Mouse (Mus musculus): ENCODE data around the gene Ppp1r3a. TPM values are rescaled to one million over a fixed set of nuclear protein-coding genes. Genes with fewer than 3 reads are reported as not detected.

The Ppp1r3a gene
- total and polyA plus RNA-seq, 2 experiments from 2014 or later: 0.05 TPM; not detected in 1

DNA sequence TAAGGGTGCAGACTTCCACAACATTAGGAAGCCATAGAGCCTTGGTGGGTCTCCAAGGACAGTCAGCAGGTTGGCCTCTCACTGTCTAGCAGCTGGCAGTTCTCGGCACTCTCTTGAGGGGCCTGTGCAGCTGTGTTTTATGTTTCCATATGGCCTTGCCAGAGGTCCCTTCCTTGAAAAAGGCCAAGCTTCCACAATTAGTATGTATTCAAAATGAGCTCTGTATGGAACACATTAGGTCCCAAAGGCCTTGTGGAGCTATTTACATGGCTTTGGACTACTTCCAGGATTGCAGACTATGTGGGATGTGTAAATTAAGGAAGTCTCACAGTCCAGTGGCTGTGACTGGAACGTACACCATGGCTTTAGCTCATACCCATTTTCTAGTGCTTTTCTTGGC, 8.1 kb downstream of the Ppp1r3a start:
- no peak for TF ChIP-seq CTCF (IDR thresholded peaks at IDR 0.05; ENCODE audit: low read depth)
- no peaks in the 10 kb centered on the region for H3K36me3 ChIP-seq (ENCODE audit: insufficient read depth)
- 51% methylated on average over 2 of the region's 2 CpGs for WGBS
- ATAC-seq (no peak), DNase-seq (no peak)
- no peak overlapping the region for H3K4me3 ChIP-seq (ENCODE audit: low read depth, low read length)
- no peak overlapping the region for H3K27ac ChIP-seq (ENCODE audit: low read depth, low read length)
- no peaks in the 10 kb centered on the region for H3K4me1 ChIP-seq (ENCODE audit: insufficient read depth)
- no peak overlapping the region for H3K9ac ChIP-seq
- H3K9me3 ChIP-seq (ENCODE audit: low read length): no peaks in the 10 kb centered on the region
- H3K4me2 ChIP-seq (ENCODE audit: low read depth): no peak overlapping the region
- no peaks in the 10 kb centered on the region for H3K27me3 ChIP-seq (ENCODE audit: insufficient read depth, low read length)

DNA sequence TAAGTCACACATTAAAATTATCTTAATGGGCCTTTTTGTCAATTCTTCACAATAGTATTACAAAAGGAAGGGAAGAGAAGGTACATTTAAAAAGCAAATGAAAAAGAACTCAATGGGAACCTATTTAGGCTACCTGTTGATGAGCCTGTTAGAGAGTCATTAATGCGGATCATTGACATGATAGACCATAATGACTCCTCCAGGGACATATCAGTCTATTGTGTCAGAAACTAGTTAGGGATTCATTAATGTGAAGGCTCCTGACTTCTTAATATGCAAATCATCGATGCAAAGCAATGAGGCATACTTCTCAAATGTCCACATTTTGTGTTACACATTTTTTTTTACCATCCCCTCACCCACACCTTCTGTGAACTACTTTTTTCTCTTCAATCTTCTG, 19.1 kb downstream of the Ppp1r3a start:
- Histone ChIP-seq H3K9ac (no peak overlapping the region), H3K4me1 (ENCODE audit: insufficient read depth) (no peaks in the 10 kb centered on the region), H3K36me3 (ENCODE audit: insufficient read depth) (no peaks in the 10 kb centered on the region), H3K27me3 (ENCODE audit: insufficient read depth, low read length) (no peaks in the 10 kb centered on the region), H3K4me2 (ENCODE audit: low read depth) (no peak overlapping the region), H3K4me3 (ENCODE audit: low read depth, low read length) (no peak overlapping the region), H3K9me3 (ENCODE audit: low read length) (no peaks in the 10 kb centered on the region), H3K27ac (ENCODE audit: low read depth, low read length) (no peak overlapping the region)
- DNase-seq (no peak), ATAC-seq (peak; percentile 59; the same call in 1 of the 2 replicates)
- TF ChIP-seq CTCF (IDR thresholded peaks at IDR 0.05; ENCODE audit: low read depth): no peak
- WGBS: 55% methylated on average over 2 of the region's 2 CpGs

DNA sequence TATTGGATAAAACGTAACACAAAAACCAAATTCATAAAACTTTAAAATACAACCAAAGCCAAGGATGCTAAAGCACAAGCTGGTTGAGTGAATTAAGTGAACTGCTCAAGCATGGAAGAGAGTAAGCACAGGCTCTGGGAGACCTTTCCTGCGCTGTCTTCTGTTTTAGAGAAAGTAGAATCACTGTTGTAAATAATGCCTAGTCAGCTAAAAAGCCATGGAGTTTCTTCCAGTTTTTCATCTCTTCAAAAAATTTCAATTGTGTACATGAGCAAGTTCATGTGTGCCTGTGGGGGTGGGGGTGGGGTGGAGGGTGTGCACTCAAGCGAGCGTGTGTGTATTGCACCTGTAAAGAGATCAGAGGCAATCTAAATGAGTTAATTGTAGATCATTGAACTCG, 24.1 kb downstream of the Ppp1r3a start:
- no peaks in the 10 kb centered on the region for H3K27me3 ChIP-seq (ENCODE audit: insufficient read depth, low read length)
- ATAC-seq: no peak

DNA sequence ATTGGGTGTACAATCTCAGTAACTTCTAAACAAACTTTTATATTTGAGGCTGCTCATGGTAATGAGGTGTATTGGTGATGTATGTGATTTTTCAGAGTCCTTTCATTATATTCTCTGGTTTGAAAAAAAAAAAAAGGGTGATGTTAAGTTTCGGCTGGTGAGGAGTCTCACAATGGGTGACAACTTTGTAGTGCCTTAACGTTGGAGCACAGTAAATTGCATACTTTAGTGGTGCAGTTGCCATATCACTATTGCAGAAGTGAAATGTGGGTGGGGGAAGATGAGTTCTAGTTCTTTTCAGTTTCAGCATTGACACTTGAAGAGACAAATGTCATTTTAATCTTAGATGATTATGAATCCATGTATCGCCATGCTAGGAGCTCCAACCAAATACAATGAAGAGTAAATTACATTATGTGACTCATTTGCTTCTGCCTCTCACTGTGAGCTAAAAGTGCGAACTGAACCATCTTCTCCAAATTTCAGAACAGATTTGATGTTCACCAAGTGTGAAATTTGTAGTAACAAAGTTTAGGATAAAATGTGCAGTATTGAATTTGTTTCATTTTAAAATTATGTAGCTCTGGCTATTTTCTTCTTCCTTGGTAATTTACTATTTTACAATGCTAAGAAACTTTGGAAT, 34.2 kb downstream of the Ppp1r3a start:
- H3K4me2 ChIP-seq (ENCODE audit: low read depth): no peak overlapping the region; the same call in 1 of the 2 replicates
- no peaks in the 10 kb centered on the region for H3K9me3 ChIP-seq (ENCODE audit: low read length)
- no peaks in the 10 kb centered on the region for H3K27me3 ChIP-seq (ENCODE audit: insufficient read depth, low read length)
- TF ChIP-seq CTCF (IDR thresholded peaks at IDR 0.05; ENCODE audit: low read depth): no peak
- H3K9ac ChIP-seq: no peak overlapping the region
- H3K4me3 ChIP-seq (ENCODE audit: low read depth, low read length): no peak overlapping the region
- 35% methylated on average over 4 of the region's 4 CpGs for WGBS
- ATAC-seq (peak; percentile 67), DNase-seq (peak; percentile 41)
- H3K36me3 ChIP-seq (ENCODE audit: insufficient read depth): no peaks in the 10 kb centered on the region
- peaks cover 7% of the 10 kb centered on the region for H3K4me1 ChIP-seq (ENCODE audit: insufficient read depth)
- H3K27ac ChIP-seq (ENCODE audit: low read depth, low read length): 0 out of 2 replicates have a peak overlapping the region, but pooled peaks have one; percentile 52

More for the DNA sequence above, 24.1 kb downstream of the Ppp1r3a start:
- no peak for TF ChIP-seq CTCF (IDR thresholded peaks at IDR 0.05; ENCODE audit: low read depth)
- Histone ChIP-seq H3K4me1 (ENCODE audit: insufficient read depth) (no peaks in the 10 kb centered on the region), H3K9ac (no peak overlapping the region), H3K4me2 (ENCODE audit: low read depth) (no peak overlapping the region), H3K36me3 (ENCODE audit: insufficient read depth) (no peaks in the 10 kb centered on the region), H3K27ac (ENCODE audit: low read depth, low read length) (no peak overlapping the region), H3K9me3 (ENCODE audit: low read length) (no peaks in the 10 kb centered on the region), H3K4me3 (ENCODE audit: low read depth, low read length) (no peak overlapping the region)
- 79% methylated on average over 5 of the region's 5 CpGs for WGBS
- no peak for DNase-seq

DNA sequence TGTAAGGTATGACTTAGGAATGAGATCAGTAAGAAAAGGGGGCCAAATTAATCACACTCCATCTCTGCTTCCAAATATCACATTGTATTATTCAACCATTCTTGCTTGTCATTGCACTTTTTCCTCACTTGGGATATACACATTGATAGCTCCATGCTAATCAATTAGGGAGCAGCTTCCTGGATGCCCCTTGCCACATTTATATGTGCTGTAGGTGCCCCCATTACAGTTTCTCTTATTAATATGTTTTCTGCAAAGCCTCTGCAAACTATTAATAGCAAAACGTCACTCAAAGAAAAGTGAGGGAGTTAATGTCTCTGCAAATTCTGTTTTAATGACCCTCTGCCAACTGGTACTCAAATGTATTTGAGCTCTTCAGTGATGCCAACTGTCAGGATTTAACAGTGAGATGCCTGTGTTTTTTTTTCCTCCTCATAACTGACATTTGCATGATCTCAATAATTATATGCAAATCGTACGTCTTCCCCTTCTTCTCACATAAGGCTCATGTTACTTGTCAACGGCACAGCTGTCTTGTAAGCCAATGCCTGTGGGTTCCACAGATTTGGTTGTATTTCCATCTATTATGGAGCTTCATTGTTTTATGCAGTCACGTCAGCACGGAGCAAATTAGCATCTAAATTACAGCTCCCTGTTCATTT, 34.8 kb downstream of the Ppp1r3a start:
- peak; percentile 68 for DNase-seq
- Histone ChIP-seq H3K27me3 (ENCODE audit: insufficient read depth, low read length) (no peaks in the 10 kb centered on the region), H3K9me3 (ENCODE audit: low read length) (no peaks in the 10 kb centered on the region), H3K9ac (no peak overlapping the region), H3K27ac (ENCODE audit: low read depth, low read length) (0 out of 2 replicates have a peak overlapping the region, but pooled peaks have one; percentile 52), H3K36me3 (ENCODE audit: insufficient read depth) (no peaks in the 10 kb centered on the region), H3K4me2 (ENCODE audit: low read depth) (no peak overlapping the region; the same call in 1 of the 2 replicates), H3K4me3 (ENCODE audit: low read depth, low read length) (no peak overlapping the region), H3K4me1 (ENCODE audit: insufficient read depth) (peaks cover 7% of the 10 kb centered on the region)
- 20% methylated on average over 6 of the region's 6 CpGs for WGBS
- ATAC-seq: peak; percentile 97
- TF ChIP-seq CTCF (IDR thresholded peaks at IDR 0.05; ENCODE audit: low read depth): no peak

DNA sequence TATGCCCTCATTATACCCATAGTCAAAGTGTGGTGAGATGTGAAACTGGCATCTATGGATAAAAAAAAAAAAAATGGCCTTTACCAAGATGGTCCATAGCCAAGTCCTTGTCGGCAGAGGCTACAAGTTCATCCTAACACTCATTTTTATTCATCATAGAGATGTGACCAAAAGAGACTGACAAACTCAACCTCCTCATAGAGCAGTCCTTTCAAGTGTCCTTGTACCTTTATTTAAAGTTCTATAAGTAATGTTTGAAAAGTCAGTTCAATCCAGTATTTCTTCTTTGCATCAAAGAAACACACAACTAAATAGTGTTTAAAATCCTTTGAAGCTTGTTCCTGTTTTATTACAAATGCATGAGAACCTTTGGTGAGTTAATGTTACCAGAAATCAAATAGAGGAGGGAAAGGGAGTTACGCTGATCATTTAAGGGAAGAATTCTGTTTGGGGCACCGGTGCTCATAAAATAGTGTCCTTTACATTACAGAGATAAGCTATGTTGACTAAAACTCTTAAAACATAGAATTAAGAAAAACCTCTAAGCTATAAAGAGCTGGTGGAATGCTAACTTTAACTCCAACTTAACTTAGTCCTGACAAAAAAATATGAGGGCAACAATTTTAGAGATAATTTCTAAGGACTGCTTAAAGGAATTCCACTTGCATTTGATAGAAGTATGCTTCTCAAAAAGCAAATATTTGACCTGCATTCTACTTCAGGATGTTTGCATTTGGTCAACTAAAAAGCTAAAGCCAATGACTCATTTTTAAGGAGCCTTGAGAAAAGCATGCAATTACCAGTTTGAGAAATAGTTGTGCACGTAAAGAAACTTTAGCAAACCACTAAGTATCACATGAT, 39.7 kb downstream of the Ppp1r3a start:
- no peaks in the 10 kb centered on the region for H3K27me3 ChIP-seq (ENCODE audit: insufficient read depth, low read length)
- WGBS: 91% methylated on average over 4 of the region's 4 CpGs

More for the DNA sequence above, 39.7 kb downstream of the Ppp1r3a start:
- H3K9ac ChIP-seq: no peak overlapping the region
- H3K36me3 ChIP-seq (ENCODE audit: insufficient read depth): no peaks in the 10 kb centered on the region
- no peak for DNase-seq
- TF ChIP-seq CTCF (IDR thresholded peaks at IDR 0.05; ENCODE audit: low read depth): no peak
- no peak overlapping the region for H3K4me2 ChIP-seq (ENCODE audit: low read depth)
- no peak overlapping the region for H3K4me3 ChIP-seq (ENCODE audit: low read depth, low read length)
- H3K27ac ChIP-seq (ENCODE audit: low read depth, low read length): no peak overlapping the region
- H3K9me3 ChIP-seq (ENCODE audit: low read length): no peaks in the 10 kb centered on the region
- peaks cover 2% of the 10 kb centered on the region; the same call in 1 of the 2 replicates for H3K4me1 ChIP-seq (ENCODE audit: insufficient read depth)
- no peak for ATAC-seq

Data from forebrain, postnatal 0 days (tissue).